Mouse (Mus musculus) megakaryocyte, embryonic 14.5 days (primary cell): ENCODE data around the gene Lnx1. TPM values are rescaled to one million over a fixed set of nuclear protein-coding genes. Genes with fewer than 3 reads are reported as not detected.

Source experiments
- H3K27me3 ChIP-seq: replicated peaks from 2 replicates; pipeline ENCODE3; 2012; ENCODE audit warnings: inconsistent platforms
- H3K36me3 ChIP-seq: replicated peaks from 2 replicates; pipeline ENCODE3; 2012; ENCODE audit warnings: low read length, inconsistent platforms, mixed read lengths
- H3K4me1 ChIP-seq: 2 replicates; pipeline ENCODE4 v1.6.1; 2012; ENCODE audit warnings: inconsistent platforms
- H3K4me3 ChIP-seq: replicated peaks from 2 replicates; pipeline ENCODE3; 2012; ENCODE audit warnings: moderate library complexity, mild to moderate bottlenecking, inconsistent platforms
- H3K9me3 ChIP-seq: 2 replicates; pipeline ENCODE4 v1.6.1; 2012; ENCODE audit warnings: inconsistent platforms
- FLI1 ChIP-seq: IDR thresholded peaks from 2 replicates; pipeline ENCODE4 v1.6.1; 2012; ENCODE audit warnings: low read length, inconsistent platforms, mixed read lengths
- GATA1 ChIP-seq: IDR thresholded peaks from 3 replicates; pipeline ENCODE4 v1.6.1; 2012; ENCODE audit warnings: mixed read lengths, low read length, inconsistent platforms, borderline replicate concordance
- polyA plus RNA-seq: library from polyadenylated mRNA; stranded (reverse); fragments of >175 nt; gene quantifications from 2 replicates; pipeline ENCODE4 v1.2.3, GENCODE M21; 2012; ENCODE audit warnings: low replicate concordance; ENCODE audit not compliant: insufficient read depth

Gene Lnx1
- polyA plus RNA-seq, 1 experiment: not detected

- no peaks in the 10 kb centered on the region for H3K4me1 ChIP-seq
- H3K4me3 ChIP-seq: no peak overlapping the region
- H3K9me3 ChIP-seq: 0 out of 2 replicates have a peak, but pooled peaks cover 8% of the 10 kb centered on the region
- H3K27me3 ChIP-seq: peaks cover 7% of the 10 kb centered on the region
- no peak for TF ChIP-seq FLI1
- TF ChIP-seq GATA1: no peak
- H3K36me3 ChIP-seq: no peaks in the 10 kb centered on the region
Measured at GRCm38 (mm10) chr5:74728186-74728585, 25.5 kb upstream of the Lnx1 start.

DNA sequence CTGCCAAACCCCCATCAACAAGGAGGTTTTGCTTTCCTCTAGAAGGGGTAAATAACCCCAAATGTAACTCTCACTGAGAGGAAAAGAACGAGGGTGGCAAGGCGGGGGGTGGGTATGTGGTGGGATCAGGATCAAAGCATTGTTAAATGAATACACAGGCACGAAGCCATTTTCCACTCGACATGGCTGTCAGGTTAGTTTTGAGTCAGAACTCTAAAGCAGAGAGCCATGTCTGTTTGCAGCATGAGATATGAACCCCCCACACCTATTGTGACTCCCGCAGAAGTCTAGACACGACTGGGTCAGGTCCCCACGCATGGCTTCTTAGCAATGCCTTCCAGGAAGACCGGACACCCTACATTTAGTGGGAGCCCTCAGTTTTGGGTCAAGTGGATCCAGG, 24.6 kb upstream of the Lnx1 start:
- no peak overlapping the region for H3K4me3 ChIP-seq
- peaks cover 4% of the 10 kb centered on the region for H3K27me3 ChIP-seq
- H3K36me3 ChIP-seq: no peaks in the 10 kb centered on the region
- TF ChIP-seq FLI1: no peak
- no peak for TF ChIP-seq GATA1
- H3K9me3 ChIP-seq: 0 out of 2 replicates have a peak, but pooled peaks cover 8% of the 10 kb centered on the region
- H3K4me1 ChIP-seq: no peaks in the 10 kb centered on the region

DNA sequence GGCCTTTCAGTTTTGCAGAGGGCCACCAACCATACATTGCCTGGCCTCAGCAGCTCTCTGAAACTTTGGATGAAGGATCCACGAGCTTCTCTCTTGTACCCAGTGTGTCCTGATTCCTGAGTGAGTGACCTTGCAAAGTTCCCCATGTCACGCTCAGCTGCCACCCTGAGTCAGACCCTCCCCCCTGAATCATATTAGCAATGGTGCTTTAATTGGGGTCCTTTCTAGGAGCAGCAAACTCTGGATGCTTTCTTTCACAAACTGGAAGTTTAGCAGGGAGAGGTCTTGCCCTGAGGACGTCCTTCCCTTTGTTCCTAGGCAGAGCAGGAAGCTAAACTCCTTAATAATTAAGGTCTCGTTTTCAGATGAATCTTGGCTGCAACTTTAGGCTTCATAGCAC, 22.8 kb upstream of the Lnx1 start:
- Histone ChIP-seq H3K36me3 (no peaks in the 10 kb centered on the region), H3K4me3 (no peak overlapping the region), H3K27me3 (peaks cover 7% of the 10 kb centered on the region), H3K9me3 (0 out of 2 replicates have a peak, but pooled peaks cover 8% of the 10 kb centered on the region), H3K4me1 (no peaks in the 10 kb centered on the region)
- TF ChIP-seq FLI1: no peak
- no peak for TF ChIP-seq GATA1

GRCm38 (mm10) chr5:74721816-74722215, 19.1 kb upstream of the Lnx1 start:
- no peaks in the 10 kb centered on the region for H3K36me3 ChIP-seq
- no peaks in the 10 kb centered on the region for H3K4me1 ChIP-seq
- H3K27me3 ChIP-seq: peaks cover 6% of the 10 kb centered on the region
- 0 out of 2 replicates have a peak, but pooled peaks cover 8% of the 10 kb centered on the region for H3K9me3 ChIP-seq
- H3K4me3 ChIP-seq: no peak overlapping the region
- TF ChIP-seq GATA1 (no peak), FLI1 (no peak)

- no peak overlapping the region for H3K4me3 ChIP-seq
- no peaks in the 10 kb centered on the region for H3K4me1 ChIP-seq
- H3K27me3 ChIP-seq: peaks cover 6% of the 10 kb centered on the region
- no peak for TF ChIP-seq GATA1
- TF ChIP-seq FLI1: no peak
- H3K36me3 ChIP-seq: no peaks in the 10 kb centered on the region
- 0 out of 2 replicates have a peak, but pooled peaks cover 8% of the 10 kb centered on the region for H3K9me3 ChIP-seq
Measured at GRCm38 (mm10) chr5:74720661-74721060, 17.9 kb upstream of the Lnx1 start.

DNA sequence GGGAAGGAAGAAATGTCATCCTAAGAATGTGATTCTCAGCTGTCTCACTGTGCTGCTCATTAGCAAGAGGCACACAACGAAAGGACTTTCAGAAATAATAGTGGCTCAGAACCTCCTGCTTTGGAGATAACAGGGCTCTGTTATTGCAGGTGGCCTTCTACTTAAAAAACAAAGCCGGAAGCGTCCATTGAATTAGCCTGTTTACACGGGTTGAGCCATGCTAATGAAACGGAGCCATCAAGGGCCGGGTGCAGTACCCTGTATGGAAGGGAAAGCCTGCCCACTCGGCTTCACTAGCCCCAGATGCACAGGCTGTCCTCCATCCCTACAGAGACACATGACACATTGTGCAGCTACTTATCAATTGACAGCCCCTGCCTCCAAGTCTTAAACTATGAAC, 13.5 kb upstream of the Lnx1 start:
- peaks cover 8% of the 10 kb centered on the region for H3K4me1 ChIP-seq
- H3K27me3 ChIP-seq: peaks cover 10% of the 10 kb centered on the region
- H3K9me3 ChIP-seq: no peaks in the 10 kb centered on the region
- H3K4me3 ChIP-seq: no peak overlapping the region
- no peaks in the 10 kb centered on the region for H3K36me3 ChIP-seq
- TF ChIP-seq GATA1 (no peak), FLI1 (no peak)

- TF ChIP-seq GATA1 (no peak), FLI1 (no peak)
- H3K9me3 ChIP-seq: no peaks in the 10 kb centered on the region
- H3K4me1 ChIP-seq: peaks cover 16% of the 10 kb centered on the region
- H3K4me3 ChIP-seq: no peak overlapping the region
- H3K36me3 ChIP-seq: no peaks in the 10 kb centered on the region
- peaks cover 13% of the 10 kb centered on the region for H3K27me3 ChIP-seq
Measured at GRCm38 (mm10) chr5:74712811-74713210, 10.1 kb upstream of the Lnx1 start.

GRCm38 (mm10) chr5:74711988-74712387, 9.3 kb upstream of the Lnx1 start:
- Histone ChIP-seq H3K27me3 (peaks cover 13% of the 10 kb centered on the region), H3K36me3 (no peaks in the 10 kb centered on the region), H3K4me3 (no peak overlapping the region), H3K4me1 (peaks cover 16% of the 10 kb centered on the region), H3K9me3 (no peaks in the 10 kb centered on the region)
- TF ChIP-seq FLI1: no peak
- no peak for TF ChIP-seq GATA1

GRCm38 (mm10) chr5:74711056-74711455, 8.3 kb upstream of the Lnx1 start:
- H3K9me3 ChIP-seq: no peaks in the 10 kb centered on the region
- H3K4me3 ChIP-seq: no peak overlapping the region
- TF ChIP-seq GATA1: no peak
- no peak for TF ChIP-seq FLI1
- H3K27me3 ChIP-seq: peaks cover 15% of the 10 kb centered on the region
- H3K4me1 ChIP-seq: peaks cover 16% of the 10 kb centered on the region
- no peaks in the 10 kb centered on the region for H3K36me3 ChIP-seq

GRCm38 (mm10) chr5:74710181-74710580, 7.5 kb upstream of the Lnx1 start:
- Histone ChIP-seq H3K36me3 (no peaks in the 10 kb centered on the region), H3K4me1 (peaks cover 17% of the 10 kb centered on the region)
- TF ChIP-seq FLI1 (no peak), GATA1 (no peak)

DNA sequence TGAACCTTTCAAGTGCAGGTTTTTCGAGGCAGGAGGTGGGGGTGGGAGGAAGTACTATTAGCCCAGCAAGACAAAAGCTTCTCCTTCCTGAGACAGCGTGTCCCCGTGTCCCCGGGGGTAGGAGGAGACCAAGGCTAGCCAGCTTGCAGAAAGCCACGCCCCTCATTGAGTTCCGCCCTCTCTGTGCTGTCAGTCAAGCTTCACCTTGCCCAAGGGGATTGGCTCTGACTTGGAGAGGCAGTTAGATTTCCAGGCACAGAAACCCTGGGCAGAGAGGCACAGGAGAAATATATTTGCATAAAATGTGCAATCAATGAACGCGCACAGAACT, 1.7 kb upstream of the Lnx1 start:
- Histone ChIP-seq H3K36me3 (no peaks in the 10 kb centered on the region), H3K27me3 (peaks cover 13% of the 10 kb centered on the region), H3K4me3 (peak overlapping the region; percentile 90), H3K4me1 (peaks cover 20% of the 10 kb centered on the region), H3K9me3 (no peaks in the 10 kb centered on the region)
- TF ChIP-seq FLI1 (no peak), GATA1 (no peak)

More at GRCm38 (mm10) chr5:74710181-74710580, 7.5 kb upstream of the Lnx1 start:
- Histone ChIP-seq H3K9me3 (no peaks in the 10 kb centered on the region), H3K27me3 (peaks cover 15% of the 10 kb centered on the region), H3K4me3 (no peak overlapping the region)
